Mouse (Mus musculus) bone marrow macrophage, adult 2 months (primary cell): ENCODE results near the gene Oprm1.

Experiments used
- CTCF ChIP-seq: IDR thresholded peaks from 2 replicates; pipeline ENCODE4 v1.5.1; 2012; ENCODE audit warnings: low read depth, mild to moderate bottlenecking, low read length, moderate library complexity
- POLR2A ChIP-seq: IDR thresholded peaks from 2 replicates; pipeline ENCODE4 v1.6.1; 2012; ENCODE audit warnings: mild to moderate bottlenecking, low read depth, low read length, borderline replicate concordance

DNA sequence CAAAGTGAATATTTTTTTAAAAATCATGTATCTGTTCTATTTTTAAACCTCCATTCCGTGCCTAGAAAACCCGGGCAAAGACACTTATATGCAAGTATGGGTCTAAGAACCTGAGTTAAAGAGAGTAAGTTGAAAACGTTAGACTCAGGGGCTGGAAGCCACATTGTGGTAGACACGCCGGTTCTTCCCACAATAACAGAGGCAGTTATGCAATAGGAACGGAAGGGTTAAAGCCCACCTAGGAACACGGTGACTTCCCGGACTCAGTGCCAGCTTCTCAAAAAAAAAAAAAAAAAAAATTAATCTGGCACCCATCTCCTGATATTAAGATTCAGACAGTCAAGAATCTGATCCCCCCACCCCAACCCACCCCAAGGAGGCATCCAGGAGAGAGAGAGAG lies 221.5 kb downstream of the Oprm1 start:
- TF ChIP-seq CTCF (no peak), POLR2A (no peak)
